Mouse (Mus musculus) embryonic fibroblast, embryonic 13.5 days (primary cell): ENCODE results near the gene Ccl24.

Experiments used
- CTCF ChIP-seq: IDR thresholded peaks from 2 replicates; pipeline ENCODE4 v1.5.1; 2011; ENCODE audit warnings: mild to moderate bottlenecking, control low read depth, low read length, moderate library complexity, borderline replicate concordance; ENCODE audit not compliant: insufficient read depth
- POLR2A ChIP-seq: IDR thresholded peaks from 2 replicates; pipeline ENCODE4 v1.6.1; 2011; ENCODE audit warnings: low read depth, mild to moderate bottlenecking, control low read depth, low read length, moderate library complexity

- TF ChIP-seq CTCF (no peak), POLR2A (no peak)
These were observed 9.5 kb upstream of the Ccl24 start for GRCm38 (mm10) chr5:135582330-135582729.
